Mouse (Mus musculus) erythroblast, embryonic 14.5 days (primary cell): Measurements from ENCODE around the gene Bicd2. TPM values are rescaled to one million over a fixed set of nuclear protein-coding genes. Genes with fewer than 3 reads are reported as not detected.

Experiments
- H3K27me3 ChIP-seq: 2 replicates; pipeline ENCODE4 v1.6.1; 2012; ENCODE audit warnings: inconsistent platforms; ENCODE audit not compliant: control insufficient read depth
- H3K36me3 ChIP-seq: 2 replicates; pipeline ENCODE4 v1.6.1; 2012; ENCODE audit warnings: mild to moderate bottlenecking, inconsistent platforms; ENCODE audit not compliant: control insufficient read depth
- H3K4me1 ChIP-seq: 2 replicates; pipeline ENCODE4 v1.6.1; 2012; ENCODE audit warnings: inconsistent platforms; ENCODE audit not compliant: control insufficient read depth
- H3K4me3 ChIP-seq: replicated peaks from 2 replicates; pipeline ENCODE3; 2012; ENCODE audit warnings: moderate library complexity, mild to moderate bottlenecking, inconsistent platforms
- H3K9me3 ChIP-seq: 2 replicates; pipeline ENCODE4 v1.6.1; 2012; ENCODE audit warnings: low read length, inconsistent platforms, mixed read lengths; ENCODE audit not compliant: control insufficient read depth
- GATA1 ChIP-seq: IDR thresholded peaks from 2 replicates; pipeline ENCODE4 v1.6.1; 2012; ENCODE audit warnings: low read length, inconsistent platforms, mixed read lengths
- TAL1 ChIP-seq: IDR thresholded peaks from 3 replicates; pipeline ENCODE4 v1.6.1; 2012; ENCODE audit warnings: low read length, inconsistent platforms, mixed read lengths
- polyA plus RNA-seq: library from polyadenylated mRNA; stranded (reverse); fragments of >175 nt; gene quantifications from 2 replicates; pipeline ENCODE4 v1.2.3, GENCODE M21; 2012

Bicd2 gene
- polyA plus RNA-seq, 1 experiment, result 0.91 TPM

GRCm38 (mm10) chr13:49353991-49354507, 12.7 kb downstream of the Bicd2 start:
- Histone ChIP-seq H3K4me1 (peaks cover 52% of the 10 kb centered on the region), H3K36me3 (peaks cover 25% of the 10 kb centered on the region)

GRCm38 (mm10) chr13:49355461-49356061, 14.2 kb downstream of the Bicd2 start:
- Histone ChIP-seq H3K4me1 (peaks cover 37% of the 10 kb centered on the region), H3K9me3 (no peaks in the 10 kb centered on the region), H3K36me3 (peaks cover 25% of the 10 kb centered on the region), H3K27me3 (no peaks in the 10 kb centered on the region), H3K4me3 (no peak overlapping the region)
- no peak for TF ChIP-seq GATA1
- TF ChIP-seq TAL1, result no peak

More at GRCm38 (mm10) chr13:49353991-49354507, 12.7 kb downstream of the Bicd2 start:
- Histone ChIP-seq H3K9me3 (no peaks in the 10 kb centered on the region), H3K4me3 (no peak overlapping the region), H3K27me3 (no peaks in the 10 kb centered on the region)
- TF ChIP-seq GATA1, result no peak
- no peak for TF ChIP-seq TAL1

- Histone ChIP-seq H3K4me1 (peaks cover 39% of the 10 kb centered on the region), H3K9me3 (no peaks in the 10 kb centered on the region), H3K36me3 (peaks cover 25% of the 10 kb centered on the region), H3K4me3 (no peak overlapping the region), H3K27me3 (no peaks in the 10 kb centered on the region)
- TF ChIP-seq GATA1 (no peak), TAL1 (no peak)
Observed at GRCm38 (mm10) chr13:49356090-49356489, 14.7 kb downstream of the Bicd2 start.

GRCm38 (mm10) chr13:49357367-49358026, 16.1 kb downstream of the Bicd2 start:
- no peaks in the 10 kb centered on the region for H3K27me3 ChIP-seq
- no peaks in the 10 kb centered on the region for H3K9me3 ChIP-seq
- TF ChIP-seq TAL1 (no peak), GATA1 (no peak)
- no peak overlapping the region for H3K4me3 ChIP-seq
- peaks cover 22% of the 10 kb centered on the region for H3K36me3 ChIP-seq
- peaks cover 35% of the 10 kb centered on the region for H3K4me1 ChIP-seq

- TF ChIP-seq GATA1 (no peak), TAL1 (no peak)
- peaks cover 31% of the 10 kb centered on the region for H3K4me1 ChIP-seq
- peaks cover 22% of the 10 kb centered on the region for H3K36me3 ChIP-seq
- H3K4me3 ChIP-seq, result no peak overlapping the region
- H3K27me3 ChIP-seq, result no peaks in the 10 kb centered on the region
- no peaks in the 10 kb centered on the region for H3K9me3 ChIP-seq
Observed at GRCm38 (mm10) chr13:49358184-49358583, 16.8 kb downstream of the Bicd2 start.

- Histone ChIP-seq H3K4me3 (no peak overlapping the region), H3K36me3 (peaks cover 18% of the 10 kb centered on the region), H3K27me3 (no peaks in the 10 kb centered on the region), H3K4me1 (peaks cover 25% of the 10 kb centered on the region), H3K9me3 (no peaks in the 10 kb centered on the region)
- TF ChIP-seq GATA1 (no peak), TAL1 (no peak)
Observed at GRCm38 (mm10) chr13:49360906-49361406, 19.6 kb downstream of the Bicd2 start.

- H3K36me3 ChIP-seq, result peaks cover 9% of the 10 kb centered on the region
- TF ChIP-seq TAL1 (no peak), GATA1 (no peak)
Observed at GRCm38 (mm10) chr13:49362364-49362763, 21.0 kb downstream of the Bicd2 start.

GRCm38 (mm10) chr13:49362804-49363203, 21.4 kb downstream of the Bicd2 start:
- H3K36me3 ChIP-seq, result peaks cover 5% of the 10 kb centered on the region
- H3K4me1 ChIP-seq, result peaks cover 28% of the 10 kb centered on the region
- no peak for TF ChIP-seq TAL1
- no peak for TF ChIP-seq GATA1
- H3K4me3 ChIP-seq, result no peak overlapping the region
- H3K27me3 ChIP-seq, result no peaks in the 10 kb centered on the region
- no peaks in the 10 kb centered on the region for H3K9me3 ChIP-seq

More at GRCm38 (mm10) chr13:49362364-49362763, 21.0 kb downstream of the Bicd2 start:
- Histone ChIP-seq H3K4me3 (no peak overlapping the region), H3K9me3 (no peaks in the 10 kb centered on the region), H3K27me3 (no peaks in the 10 kb centered on the region), H3K4me1 (peaks cover 28% of the 10 kb centered on the region)

- TF ChIP-seq GATA1 (no peak), TAL1 (no peak)
- Histone ChIP-seq H3K36me3 (peaks cover 13% of the 10 kb centered on the region), H3K27me3 (no peaks in the 10 kb centered on the region), H3K4me3 (no peak overlapping the region), H3K9me3 (no peaks in the 10 kb centered on the region), H3K4me1 (peaks cover 26% of the 10 kb centered on the region)
Observed at GRCm38 (mm10) chr13:49364716-49365115, 23.3 kb downstream of the Bicd2 start.
